Mouse (Mus musculus) urinary bladder, postnatal 25 days (tissue): ENCODE measurements at regions not wholly inside any gene's neighbourhood (a gene's known extent, or its start where the extent isn't known, plus 50 kb on each side); places are given as distances from the start of the nearest gene placed in this dataset.

Source experiments
- DNase-seq: peaks from one replicate; pipeline ENCODE4 v3.0.0; 2022; ENCODE audit warnings: low spot score

DNA sequence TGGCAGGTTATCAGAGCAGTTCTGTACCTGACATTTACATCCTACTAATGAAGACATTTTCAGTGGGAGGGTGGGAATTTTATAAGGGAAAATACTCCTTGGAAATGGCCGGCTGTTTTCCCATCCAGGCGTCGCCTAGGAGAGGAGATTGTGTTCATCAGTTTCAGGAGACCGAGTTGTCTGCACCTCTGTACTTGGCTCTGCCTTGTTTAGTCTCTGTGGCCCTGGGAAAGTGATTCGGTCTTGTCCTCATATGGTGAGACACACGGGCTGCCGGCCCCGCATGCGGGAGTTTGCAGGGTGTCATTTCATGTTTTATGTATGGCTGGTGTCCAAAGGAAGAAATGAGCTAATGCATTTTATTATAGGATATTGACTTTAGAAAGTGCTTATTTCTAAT lies 287.9 kb downstream of the Cd109 start:
- DNase-seq: no peak

DNA sequence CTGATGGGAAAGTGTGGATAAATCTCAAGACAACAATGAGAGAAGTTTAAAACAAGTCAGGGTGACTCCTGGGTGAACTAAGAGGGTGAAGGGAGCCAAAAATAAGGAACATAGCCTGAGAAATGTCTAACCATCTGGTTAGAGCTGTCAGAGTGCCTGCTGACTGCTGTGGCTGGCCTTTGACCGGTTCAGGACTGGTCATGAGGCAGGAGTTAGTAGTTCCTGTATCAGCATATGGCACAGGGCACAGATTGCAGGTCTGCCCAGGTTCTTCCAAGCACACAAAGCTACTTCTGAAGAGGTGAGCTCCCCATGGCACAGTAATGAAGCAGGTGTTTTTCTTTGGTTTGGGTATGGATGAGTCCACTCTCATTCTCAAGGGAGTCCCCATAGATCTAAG lies 302.0 kb downstream of the Cd109 start:
- DNase-seq: no peak

DNA sequence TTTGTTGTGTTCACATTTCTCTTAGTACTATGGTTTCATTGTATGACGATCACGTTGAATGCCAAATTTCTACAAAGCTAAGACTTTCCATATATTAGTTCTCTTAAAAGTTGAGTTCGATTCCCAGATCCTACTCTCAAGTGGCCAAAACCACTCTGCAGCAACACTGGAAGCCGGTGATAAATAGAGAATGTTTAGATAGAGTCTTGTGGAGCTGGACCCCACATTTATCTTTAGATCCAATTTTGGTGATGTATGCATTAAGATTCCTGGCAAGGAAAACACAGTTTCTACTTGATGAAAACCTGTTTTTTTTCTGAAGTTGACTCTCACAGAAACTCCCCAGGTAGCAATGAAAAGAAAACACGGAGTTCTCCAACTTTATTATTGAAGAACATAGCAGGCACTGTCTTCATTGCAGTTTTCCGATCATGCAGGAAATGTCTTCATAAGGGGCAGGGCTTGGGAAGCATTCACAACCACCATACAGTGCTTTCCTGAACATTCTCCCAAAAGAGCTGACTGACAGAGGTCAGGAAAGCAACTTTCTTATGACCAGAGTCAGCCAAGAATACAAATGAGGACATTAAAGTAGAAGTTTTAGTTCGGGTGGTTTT lies 310.7 kb downstream of the Cd109 start:
- DNase-seq: no peak

DNA sequence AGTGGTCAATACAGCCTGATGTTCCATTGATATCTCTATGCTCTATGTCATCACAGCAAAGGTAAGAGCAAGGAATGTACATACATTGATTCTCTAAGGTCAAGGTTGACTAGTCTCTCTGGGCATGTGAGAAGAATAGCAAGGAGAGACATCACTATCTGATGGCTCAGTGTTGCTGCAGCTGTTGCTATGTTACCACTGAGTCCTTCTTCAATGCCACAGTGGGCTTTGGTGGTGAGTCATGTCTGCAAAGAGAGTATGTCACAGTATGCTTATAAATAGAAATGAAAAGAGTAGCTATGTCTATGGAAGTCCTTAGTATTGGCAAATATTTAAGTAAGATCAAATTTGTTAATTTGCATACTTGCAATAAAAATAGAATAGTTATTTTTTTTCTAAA lies 326.3 kb downstream of the Cd109 start:
- no peak for DNase-seq

DNA sequence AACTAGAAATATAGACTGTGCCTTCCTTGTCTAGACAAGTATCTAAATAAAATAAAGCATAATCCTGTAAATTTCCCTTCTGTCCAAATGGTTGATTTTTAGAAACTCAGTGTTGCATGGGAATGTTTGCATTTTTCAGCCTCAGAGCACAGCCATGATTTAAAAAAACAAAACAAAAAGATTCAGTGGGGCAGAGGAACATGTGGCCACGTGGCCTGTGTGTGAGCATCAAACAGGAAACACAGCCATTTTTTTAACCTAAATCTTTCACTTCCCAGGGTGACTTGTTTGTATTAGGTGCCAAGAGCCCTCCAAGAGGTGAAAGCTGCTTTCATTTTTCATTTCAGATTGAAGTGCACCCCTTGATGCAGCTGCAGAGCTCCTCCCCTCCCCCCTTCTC lies 349.5 kb downstream of the Cd109 start:
- no peak for DNase-seq

DNA sequence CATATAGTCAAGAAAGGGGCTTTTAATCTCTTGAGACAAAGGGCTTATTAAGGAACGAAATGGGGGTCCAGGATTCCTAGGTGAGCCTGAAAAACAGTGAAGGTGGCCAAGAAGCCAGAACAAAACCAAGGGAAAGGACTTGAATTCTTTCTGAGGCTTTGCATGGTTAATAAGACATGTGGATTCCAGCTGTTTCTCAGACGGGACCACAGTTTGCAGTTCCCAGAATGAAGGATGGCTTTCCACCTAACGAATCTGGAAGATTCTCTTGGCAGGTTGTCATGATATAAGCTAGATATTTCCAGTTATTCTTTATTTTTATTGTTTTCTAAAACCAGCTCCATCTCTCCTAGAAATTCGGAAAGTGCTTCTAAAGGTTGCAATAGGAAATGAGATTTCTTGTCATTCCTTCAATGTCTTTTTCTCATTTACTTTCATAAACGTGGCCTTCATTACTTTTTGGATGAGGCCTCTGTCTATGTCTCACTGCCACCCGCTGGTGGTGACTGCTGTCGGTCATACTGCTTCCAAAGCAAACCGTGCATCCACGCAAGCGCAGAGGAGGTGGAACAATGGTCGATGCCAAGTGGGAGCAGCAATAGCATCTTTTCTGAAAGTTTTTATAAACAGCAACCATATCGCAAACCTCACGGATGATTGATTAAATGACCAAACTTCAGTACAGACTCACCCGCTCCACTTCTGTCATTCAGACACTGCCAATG lies 350.0 kb downstream of the Cd109 start:
- DNase-seq: no peak

DNA sequence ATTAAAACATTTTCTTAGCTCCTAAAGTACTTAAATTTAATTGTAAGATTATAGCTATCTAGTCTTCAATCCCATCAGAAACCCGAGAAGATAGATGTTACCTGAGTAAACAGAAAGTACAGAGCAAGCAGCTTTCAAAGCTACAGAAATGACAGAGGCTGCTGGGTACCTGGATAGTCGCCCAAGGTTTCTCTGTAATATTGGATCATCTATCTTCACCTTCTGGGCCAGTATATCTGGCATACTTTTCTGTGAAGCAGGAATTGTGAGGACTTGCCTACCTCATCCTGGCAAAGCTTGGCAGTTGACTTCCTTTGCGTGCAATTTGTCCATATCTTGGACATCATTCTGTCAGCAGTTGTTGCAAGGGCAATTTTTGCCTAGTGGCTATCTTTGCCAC lies 356.4 kb downstream of the Cd109 start:
- DNase-seq: no peak

DNA sequence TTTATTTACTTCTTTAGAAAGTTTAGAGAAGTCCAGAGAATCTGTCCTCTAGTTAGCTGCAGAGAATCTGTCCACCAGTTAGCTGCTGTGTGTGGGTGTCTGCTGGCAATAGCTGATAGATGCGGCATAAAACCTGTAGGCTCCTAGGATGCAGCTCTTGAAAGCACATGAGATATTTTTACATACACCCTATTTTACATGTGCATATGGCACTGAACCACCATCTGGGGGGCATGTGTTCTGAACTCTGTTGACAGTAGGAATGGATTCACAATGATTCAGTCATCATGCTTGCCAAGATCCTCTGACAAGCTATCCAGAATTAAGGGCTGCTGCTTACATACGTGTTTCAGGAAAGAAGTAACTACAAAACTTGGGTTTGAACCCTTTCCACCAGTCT lies 368.4 kb downstream of the Cd109 start:
- no peak for DNase-seq

DNA sequence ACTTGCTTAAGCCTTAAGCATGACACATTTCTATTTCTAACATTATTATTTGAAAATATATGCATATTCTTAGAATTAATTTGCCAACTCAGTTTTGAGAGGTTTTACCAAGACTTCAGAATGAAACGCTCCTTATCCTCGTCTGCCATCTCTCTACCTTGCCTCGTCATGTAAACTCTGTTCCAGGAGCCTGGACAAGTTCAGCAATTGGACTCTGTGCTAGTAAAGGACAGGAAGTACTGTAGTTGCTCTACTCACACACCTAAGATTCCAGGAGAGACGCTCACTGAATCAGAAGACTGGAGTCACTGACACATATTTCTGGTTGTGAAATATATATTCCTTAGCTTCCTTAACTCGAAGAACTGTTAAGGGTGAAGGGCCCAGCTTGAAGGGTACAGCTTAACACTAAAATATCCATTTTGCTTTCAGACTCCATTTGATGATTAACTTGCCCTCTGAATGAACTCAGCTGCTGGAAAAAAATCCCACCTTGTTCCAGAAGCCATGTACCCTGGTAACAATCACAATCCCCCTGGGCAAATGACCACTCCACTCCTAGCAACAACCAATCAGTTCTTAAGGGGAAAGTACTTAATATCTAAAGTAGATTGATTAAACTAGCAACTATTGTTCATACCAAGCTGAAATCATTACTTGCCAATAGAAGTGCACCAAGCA lies 370.0 kb downstream of the Cd109 start:
- no peak for DNase-seq

DNA sequence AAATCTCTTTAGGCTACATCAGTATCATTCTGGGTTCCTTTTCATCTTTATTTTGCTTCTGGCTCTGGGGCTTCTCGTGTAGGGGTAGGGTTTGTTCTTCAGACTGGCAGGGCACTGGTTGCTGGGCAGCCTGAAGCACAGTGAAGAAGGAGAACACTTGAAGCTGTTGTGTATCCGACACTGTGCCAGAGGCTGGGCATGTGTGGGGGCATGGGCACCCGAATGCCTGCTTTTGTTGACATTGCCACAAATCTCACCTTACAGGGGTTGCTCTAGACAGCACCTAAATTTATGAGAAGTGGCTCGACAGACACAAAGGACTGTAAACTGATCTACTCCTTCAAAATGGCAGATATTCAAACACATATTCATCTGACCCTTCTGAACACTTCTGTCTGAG lies 376.0 kb downstream of the Cd109 start:
- DNase-seq: no peak

DNA sequence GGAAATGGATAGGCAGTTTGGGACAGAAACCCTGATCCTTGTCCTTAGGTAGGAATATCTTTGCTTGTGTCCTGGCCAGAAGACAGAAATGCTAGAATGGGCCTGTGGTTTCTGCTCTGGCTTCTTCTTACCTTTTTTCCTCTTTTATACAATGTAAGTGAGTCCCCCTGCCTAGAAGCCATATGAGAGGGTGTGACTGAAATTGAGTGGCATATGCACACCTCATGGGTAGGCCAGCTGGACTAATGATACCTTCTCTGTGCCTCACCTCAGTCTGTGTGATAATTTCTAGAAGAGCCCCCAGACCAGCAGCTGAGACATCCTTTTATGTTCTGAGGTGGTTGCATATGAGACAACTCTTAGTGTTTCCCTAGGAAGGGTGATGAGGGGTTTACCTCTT lies 385.7 kb downstream of the Cd109 start:
- no peak for DNase-seq

DNA sequence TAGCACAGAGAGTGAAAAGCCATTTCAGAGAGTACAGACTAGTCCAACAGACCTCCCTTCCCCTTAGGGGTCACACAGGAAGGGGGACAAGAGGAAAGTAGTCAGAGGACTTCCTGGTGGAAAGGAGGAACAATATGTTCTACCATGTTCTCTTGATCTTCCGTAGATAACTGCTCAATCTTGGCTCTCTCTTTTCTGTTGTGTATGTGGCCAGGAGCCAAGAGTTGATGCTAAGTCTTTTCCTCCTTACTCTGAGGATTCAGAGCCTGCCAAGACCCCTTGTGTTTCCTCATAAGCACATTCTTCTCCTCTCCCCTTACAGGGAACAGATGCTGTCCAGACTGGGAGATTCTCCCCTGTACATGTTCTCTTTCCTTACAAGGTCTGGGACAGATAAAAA lies 386.6 kb downstream of the Cd109 start:
- no peak for DNase-seq

DNA sequence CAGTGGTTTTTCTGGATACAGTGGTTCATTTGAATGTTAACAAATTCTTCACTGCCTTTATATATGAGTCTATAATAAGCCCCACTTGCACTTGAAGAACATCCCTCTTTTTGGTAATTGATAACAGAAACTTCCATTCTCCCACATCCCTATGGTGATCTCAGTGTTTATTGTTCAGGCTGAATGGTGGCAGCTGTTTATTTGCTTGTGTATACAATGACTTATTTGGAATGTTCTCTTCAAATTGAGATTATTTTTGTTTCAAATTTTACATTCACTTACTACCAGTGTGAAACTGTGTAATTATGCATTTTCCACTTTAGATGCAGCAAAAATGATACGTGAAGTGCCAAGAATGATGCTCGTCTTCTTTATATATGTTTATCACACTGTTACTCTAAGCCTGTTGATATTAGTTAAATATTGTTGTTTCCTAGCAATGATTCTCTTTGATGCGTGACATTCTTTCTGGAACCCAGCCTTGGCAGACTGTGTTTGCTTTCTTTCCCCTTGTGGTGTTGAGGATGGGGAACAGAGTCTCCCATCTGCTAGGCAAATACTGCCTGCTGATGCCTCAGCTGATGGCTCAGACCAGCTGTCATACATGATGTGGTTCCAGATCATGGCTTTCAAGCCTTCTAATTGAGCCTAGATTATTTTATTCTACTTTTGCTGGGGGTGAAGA lies 389.1 kb downstream of the Cd109 start:
- no peak for DNase-seq

DNA sequence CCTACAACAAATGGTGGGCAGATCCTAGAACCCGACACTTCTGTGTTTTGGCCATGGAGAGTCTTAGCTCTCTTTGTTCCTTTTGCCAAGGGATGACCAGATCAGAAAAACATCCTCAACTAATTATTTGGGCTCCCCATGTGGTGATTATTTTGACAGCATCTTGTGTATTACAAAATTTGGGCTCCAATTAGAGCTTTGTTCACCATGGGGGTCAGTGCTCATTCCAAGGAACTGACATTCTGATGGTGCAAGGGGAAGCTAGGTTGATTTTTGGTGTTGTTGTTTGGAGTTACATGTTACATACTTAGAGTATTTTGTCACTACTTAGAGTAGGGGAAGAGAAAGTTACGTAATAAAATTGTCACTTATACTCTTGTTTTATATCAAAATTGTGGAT lies 406.9 kb downstream of the Cd109 start:
- DNase-seq: no peak

DNA sequence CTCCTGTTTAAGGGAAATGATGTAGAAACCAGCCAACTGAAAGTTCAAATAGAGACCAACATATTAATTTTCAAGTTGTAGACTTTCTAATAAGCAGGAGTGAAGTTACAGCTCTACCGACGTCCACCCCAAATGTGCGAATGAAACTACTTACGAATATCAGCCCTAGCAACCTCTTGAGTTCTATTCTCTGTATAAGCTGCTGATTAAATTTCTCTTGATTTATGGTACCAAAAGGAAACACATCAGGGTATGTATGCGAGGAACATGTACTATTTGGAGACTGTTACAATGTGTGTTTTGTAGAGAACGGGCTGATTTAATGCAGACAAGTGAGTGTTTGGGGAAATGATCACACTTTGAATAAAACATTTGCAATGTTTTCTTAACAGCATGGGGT lies 412.9 kb downstream of the Cd109 start:
- DNase-seq: no peak

DNA sequence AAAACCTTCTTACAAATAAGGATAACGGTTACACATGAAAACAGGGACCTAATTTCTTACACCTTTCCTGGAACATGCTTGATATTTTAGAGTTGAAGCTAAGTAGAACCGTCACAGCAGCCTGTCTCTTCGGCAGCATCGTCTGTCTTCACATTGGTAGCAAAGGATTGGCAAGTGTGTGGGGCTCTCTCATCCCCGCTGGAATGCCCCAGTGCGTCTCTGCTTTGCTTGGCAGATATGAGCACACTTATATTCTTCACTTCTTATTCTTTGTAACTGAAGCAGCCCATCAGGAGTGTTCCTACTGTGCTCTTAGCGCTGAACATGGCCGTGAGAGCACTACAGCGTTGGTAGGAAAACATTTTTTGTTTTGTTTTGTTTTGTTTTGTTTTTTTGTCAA lies 414.1 kb downstream of the Cd109 start:
- DNase-seq: no peak

DNA sequence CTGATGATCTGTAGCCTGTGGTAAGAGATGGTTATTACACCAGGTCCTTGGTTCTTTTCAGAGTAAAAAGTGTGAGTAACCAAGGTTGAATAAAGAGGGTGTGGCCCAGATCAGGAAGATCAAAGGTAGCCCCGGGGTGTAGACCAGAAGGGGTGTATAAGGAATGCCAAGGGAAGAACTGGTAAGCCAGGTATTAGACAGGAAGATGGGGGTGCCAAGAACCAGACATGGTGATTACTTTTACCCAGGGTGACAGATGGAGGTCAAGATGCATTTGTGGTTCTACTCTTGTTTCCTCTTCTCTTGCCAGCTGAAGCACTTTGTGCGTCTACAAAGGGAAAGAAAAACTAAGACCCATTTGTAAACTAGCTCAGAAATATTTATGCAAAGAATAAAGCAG lies 420.3 kb downstream of the Cd109 start:
- DNase-seq: no peak

DNA sequence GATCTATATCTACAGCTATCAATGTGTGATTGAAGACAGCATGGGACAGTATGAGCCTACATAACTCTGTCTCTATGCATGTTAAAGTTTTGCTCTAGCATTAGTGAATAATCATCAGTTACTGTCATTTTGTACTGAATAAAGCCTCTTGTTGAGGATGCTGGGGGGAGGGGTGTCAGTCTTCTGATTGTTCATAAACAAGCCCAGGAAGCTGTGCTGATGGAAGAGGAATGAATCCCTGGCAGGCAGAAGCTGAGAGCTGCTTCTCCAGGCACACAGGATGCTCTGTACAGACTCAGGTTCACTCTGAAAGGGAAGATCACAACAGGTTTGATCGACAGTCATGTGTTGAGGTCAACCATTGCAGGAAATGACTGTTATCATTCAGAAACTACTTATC lies 421.7 kb downstream of the Cd109 start:
- DNase-seq: no peak

DNA sequence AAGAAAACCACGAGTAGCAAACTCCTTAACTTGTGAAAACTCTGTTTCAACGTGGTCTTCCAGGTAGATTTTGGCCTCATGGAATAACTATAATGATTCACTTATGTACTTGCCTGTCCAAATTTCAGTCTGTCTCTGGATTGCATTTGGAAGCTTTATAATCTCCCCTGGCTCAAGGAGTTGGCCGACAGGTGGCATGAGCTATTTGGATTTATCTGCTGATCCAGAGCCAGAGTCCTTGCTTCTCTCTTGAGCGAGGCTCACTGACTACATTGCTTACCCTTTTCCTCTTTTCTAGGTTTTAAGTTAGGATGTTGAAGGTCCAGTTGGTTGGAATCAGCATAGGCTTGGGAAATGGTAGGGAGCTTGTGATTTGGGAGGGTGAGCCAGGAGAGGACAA lies 423.6 kb downstream of the Cd109 start:
- DNase-seq: no peak

DNA sequence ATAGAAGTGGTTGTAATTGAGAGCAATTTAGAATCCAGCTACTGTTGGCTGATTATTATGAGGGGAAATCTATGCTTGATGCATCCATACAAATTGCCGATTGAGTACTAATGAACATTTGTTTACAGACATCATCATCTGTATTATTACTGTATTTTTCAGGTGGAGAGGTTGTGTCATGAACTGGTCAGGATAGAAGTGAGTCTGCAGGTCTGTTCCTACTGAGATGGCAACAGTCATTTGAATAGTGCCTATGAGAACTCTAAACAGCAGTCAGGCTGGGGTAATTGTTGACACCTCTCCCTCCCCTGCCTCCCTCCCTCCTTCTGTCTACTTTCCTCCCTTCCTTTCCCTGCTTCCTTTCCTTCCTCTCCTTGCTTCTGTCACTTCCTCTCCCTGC lies 429.0 kb downstream of the Cd109 start:
- no peak for DNase-seq

DNA sequence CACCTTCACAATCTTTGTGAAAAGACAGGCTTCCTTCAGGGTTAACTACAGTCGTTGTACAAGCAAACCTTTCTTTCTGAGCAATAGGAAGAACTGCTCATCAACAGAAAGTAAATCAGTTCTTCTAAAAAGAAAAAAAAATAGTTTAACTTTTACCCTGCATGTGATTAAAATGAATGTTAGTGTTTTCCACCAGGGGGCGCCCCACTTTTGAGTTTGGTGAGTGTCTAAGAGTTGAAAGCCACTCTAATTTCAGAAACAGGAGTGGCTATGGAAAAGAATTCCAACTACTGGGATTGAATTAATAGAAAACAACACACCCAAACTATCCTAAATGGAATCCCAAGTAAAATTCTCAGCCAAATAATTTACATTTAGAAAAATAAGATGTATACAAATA lies 430.0 kb downstream of the Cd109 start:
- DNase-seq: peak; percentile 29

DNA sequence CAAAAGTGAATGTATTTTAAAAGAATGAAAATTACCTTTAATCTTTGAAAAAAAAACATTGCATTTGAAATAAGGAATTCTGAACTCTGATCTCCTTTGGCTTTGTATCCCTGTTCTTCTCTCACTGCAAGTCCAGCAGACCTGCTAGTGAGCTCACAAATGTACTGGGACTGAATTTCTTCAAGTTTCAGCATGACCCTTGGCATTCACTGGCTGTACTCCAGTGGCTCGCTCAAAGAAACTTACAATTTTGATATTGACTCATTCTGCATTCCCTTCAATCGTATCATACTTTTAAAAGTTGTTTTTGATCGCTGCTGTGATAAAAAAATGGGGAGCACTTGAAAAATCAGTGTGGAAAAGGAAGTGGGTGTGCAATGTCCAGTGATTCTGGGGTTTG lies 456.6 kb downstream of the Cd109 start:
- no peak for DNase-seq

DNA sequence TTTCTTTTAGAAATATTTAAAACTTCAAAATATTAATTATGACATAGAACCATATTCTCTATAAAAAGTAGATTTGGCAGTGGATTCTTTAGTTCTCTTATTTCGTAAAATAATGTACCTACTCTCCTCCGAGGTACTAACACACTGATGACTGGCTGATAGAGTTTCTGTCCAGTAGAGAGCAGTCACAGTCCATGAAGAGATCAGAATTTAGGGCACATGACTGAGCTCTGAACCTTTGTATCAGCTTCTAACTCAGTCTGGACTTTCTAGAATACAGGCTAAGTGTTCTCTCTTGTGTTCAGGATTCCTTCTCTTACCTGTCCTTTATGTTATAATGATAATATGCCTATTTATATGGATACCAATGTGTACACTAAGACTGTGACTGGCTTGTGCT lies 494.3 kb downstream of the Cd109 start:
- no peak for DNase-seq
